Mouse (Mus musculus): ENCODE measurements around the gene Rcan2.

Rcan2 gene

DNA sequence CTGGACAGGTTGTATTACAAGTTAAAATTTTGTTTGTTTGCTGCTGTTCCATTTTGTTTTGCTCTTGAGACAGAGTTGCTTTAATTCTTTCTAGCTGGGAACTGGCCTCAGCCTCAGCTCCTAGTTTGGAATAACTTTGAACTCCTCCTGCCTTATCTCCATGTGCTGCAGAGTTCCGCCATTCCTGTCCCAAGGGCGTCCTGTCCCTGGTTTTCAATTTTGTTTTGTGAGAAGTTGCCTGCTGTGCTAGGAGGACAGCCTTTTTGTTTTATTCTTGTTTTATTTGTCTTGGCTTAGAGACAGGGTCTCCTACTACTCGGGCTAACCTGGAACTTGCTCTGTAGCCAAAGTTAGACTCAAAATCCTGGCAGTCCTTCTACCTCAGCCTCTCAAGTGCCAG, 26.1 kb downstream of the Rcan2 start:
- DNase-seq: no peak

DNA sequence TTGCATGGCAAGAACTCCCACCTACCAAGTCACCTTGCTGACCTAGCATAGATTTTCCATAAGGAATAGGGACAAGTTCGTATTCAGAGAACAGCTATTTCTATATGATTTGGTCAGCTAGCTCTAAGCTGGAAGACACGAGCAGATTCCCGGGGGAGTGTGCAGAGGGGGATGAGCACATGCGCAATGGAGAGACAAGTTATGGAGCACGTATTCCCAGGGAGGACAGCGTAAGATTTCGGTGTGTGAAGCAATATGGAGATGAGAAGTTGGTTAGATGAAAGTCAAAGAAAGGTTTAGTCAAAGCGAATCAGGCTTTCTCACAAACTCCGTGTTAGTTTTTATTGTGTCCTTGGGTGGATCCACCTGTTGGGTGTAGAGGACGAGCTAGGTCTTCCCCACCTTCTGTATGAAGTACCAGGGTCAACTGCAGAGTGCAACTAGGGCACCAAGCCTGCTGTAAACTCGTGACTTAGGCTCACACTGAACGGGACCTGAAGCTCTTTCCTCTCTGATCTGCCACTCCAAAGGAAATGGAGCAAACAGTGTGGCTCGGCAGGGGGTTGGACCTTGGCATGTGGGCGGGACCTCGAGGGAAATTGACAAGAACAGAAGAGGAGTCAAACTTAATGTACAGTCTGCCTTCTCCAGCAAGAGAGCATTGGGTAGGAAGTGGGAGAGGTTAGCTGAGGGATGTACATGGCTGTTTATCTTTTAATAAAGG, 31.4 kb downstream of the Rcan2 start:
- DNase-seq: peak; percentile 8 to 35

DNA sequence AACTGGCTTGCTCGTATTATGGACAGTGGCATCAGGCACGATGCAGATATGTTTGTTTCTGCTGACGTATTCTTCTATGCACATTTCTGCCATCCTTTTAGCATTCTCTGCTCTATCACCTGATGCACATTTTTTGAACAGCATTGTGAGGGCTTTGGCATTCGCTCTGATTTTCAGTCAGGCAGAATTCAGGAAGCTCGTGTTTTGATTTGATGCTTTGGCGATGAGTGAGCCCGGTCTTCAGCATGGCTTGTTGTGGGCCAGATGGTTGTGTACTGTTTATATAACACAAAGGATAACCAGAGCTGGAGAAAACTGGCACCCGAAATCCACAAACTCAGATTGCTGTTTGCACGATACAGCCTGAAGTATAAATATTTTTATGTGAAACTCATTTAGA, 39.1 kb downstream of the Rcan2 start:
- no peak for DNase-seq

DNA sequence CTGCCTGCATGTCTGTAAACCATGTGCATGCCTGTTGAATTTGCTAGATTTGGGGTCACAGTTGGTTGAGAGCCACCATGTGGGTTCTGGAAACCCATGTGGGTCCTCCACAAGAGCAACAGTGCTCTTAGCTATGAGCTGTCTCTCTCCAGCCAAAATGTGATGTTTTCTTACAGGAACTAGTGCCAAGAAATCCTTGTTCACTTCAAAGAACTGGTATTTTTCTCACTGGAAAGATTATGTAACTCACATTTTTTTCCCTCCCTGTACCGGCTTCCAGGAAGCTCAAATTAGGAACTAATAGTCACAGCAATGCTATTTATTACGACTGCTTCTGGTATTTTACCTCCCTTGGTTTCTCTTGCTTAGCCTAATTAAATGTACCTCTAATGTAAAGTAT, 45.6 kb downstream of the Rcan2 start:
- peak in 1 of 2 experiments; percentile 26 for DNase-seq

DNA sequence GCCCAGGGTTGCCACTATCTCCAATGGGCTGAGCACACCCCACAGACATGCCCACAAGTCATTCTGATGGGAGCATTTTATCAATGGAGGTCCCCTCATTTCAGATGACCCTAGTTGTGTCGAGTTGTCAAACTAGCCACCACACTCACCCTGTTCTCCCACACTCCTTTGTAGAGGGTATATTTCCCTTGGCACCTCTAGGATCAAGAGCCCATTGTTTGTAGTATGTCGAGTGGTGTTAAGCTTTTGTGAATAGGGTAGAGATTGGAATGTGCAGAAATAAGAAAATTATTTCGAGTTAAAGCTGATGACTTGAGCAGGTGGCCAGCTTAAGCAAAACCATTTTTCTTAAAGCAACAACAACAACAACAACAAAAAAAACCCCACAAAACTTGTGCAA, 47.8 kb downstream of the Rcan2 start:
- DNase-seq: no peak

DNA sequence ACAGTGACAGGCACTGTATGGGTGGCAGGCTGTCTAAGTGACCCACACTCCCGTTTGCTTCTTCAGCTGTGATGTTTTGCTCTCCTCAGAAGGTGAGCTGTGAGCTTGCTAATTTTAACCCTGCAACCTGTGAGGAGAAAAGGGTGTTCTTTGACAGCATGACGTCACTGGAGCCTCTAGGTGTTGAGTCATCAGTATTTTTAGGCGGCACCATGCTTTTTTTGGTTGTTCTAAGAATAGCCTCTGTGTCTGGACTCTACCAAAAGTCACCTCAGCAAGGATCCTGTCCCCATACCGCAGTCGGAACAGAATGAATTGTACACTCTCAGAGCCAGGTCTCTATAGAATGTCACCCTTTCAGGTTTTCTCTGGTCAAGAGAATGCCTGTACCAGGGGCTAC, 54.0 kb downstream of the Rcan2 start:
- DNase-seq: no peak

DNA sequence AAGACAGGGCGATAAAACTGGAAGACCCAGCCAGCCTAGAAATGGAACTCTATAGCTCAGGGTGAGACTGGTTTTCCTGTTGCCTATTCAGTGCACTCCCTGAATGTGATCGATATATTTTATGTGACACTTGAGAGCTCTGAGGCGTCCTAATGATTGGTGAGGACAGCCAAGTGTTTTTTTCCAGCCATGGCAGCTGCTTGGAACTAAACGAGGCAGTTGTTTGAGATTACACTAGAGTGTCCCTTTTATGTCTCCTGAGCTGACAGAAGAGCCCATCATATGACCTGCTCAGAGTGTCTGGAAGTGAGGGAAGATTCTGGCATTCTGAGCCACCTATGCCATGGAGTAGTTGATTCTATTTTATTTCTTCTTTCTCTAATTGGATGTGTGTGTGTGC, 54.9 kb downstream of the Rcan2 start:
- no peak for DNase-seq

DNA sequence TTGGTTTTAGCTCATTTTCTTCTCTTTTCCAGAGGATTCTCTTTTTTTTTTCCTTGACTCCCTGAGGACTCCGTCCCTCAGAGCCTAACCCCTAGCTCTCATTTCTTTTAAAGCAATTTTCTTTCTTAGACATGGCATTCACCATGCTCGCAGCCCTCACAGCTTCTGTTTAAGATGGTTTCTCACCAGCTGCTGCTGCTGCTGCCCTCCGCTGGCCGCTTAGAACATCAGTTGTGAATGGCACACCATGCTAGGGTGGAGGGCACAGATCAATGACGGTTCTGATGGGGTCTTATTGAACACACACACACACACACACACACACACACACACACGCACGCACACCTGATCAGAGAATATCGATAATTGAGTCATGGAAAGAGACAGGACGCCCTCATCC, 67.7 kb downstream of the Rcan2 start:
- DNase-seq: peak in 1 of 2 experiments; percentile 28

DNA sequence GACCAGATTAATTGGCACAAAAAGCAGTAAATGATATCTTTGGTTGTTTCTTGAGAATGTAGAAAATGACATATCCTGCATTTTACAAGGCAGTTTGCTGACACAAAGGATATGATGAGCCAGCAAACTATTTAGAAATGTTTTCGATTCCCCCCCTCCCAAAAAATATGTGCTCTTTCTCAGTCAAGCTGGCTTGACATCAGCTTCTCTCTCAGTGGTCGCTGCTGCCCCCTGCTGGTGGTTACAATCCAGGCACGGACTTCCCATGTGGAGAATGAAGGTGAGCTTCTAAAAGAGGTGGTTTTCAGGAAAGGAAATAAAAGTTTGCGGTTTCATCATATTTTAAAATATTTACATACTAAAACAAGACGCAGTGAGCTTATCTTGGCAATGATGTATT, 68.5 kb downstream of the Rcan2 start:
- peak; percentile 65 to 91 for DNase-seq

DNA sequence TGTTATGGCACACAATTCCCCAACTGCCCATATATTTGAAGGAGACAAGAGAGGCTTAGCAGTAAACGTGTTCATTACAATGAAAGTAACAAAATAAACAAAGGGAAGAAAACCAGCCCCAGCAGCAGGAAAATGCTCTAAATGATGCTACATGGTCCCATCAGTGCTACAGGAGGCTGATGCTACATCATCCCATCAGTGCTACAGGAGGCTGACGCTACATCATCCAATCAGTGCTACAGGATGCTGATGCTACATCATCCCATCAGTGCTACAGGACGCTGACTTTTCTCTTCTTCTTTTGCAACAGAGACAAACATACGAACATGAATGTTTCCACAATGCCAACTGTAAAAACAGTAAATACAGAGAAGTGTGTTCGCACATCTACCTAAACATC, 73.3 kb downstream of the Rcan2 start:
- DNase-seq: no peak

DNA sequence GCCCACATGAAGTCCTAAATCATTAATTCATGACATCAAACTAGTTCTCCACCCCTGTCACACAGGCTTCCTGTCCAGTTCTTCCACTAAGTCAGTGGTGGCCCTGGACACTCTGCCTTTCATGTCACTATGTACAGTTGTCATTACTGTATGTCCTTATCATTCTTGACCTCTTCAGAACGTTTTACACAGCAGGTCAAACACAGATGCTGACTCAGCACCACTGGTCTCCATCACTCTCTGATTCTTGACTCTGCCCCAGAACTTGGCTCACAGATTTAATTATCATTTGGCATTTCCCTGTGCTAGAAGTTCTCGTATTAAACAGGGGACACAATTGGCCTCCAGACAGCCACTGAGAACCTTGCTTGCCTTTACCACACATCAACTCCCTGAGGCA, 76.3 kb downstream of the Rcan2 start:
- no peak for DNase-seq

DNA sequence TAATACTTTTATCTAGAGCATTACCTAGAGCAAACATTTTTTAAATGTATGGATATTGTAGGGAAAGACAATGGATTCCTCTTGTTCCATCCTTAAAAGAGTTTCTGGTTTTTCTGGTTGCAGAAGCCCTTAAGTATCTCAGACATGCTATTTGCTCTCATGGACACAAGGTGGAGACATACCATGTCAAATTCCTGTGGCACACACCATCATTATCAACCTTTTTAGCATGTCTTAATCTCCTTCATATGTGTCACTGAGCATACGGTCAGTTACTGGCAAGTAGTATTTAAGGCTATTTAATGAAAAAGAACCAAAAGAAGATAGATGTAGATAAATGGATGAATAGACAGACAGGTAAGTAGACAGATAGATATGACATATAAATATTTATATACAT, 81.9 kb downstream of the Rcan2 start:
- DNase-seq: peak; percentile 20 to 26

DNA sequence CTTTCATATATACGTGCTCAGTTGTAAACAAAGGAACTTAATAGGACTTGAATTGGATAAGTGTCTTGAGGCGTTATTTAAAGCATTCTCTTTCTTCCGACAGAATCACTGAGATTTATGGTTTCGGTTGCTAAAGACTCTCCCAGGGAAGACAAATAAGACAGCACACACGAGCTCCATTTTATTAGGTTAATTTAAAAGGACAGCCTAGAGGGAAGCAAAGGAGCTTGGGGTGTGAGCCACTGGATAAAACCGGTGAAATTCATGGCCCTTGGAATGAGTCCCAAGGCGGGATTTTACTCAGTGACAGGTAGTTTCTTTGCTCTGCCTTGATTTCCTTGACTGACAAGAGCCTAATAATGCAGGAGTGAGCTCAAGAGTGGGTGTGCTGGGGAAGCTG, 85.1 kb downstream of the Rcan2 start:
- no peak for DNase-seq

DNA sequence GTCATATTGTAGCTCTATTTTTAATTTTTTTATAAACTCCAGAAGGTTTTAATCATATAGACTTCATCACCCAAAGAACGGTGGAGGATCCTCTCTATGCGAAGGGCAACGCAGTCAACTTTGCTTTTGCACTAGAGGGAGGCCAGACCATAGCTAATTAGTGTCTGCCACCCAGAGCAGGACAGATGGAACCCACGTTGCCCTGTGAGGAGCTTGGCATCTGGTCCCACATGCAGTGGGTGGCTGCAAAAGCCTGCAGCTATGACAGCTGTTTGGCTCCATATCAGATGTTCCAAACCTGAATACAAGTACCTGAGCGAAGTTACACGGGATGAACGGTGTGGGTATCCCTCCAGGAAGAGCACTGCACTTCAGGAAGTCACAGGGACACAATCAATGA, 86.8 kb downstream of the Rcan2 start:
- DNase-seq: no peak

DNA sequence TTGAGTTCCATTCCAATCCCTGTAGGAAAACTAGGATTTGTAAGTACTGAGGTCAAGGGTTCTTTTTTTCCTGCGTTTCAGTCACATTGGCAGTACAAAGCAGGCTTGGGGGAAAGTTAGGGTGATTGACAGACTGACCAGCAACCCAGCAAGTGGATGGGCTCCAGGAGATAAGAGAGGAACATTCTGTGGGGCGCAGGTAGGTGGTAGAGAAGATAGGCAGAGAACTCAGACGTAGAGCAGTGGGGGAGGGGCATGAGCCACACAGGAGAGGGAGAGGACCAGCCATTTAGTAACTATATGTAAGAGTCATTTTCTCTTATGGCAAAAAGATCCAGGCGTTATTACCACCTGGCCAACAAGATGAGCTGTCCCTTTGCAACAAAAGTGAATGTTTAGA, 96.2 kb downstream of the Rcan2 start:
- DNase-seq: no peak

DNA sequence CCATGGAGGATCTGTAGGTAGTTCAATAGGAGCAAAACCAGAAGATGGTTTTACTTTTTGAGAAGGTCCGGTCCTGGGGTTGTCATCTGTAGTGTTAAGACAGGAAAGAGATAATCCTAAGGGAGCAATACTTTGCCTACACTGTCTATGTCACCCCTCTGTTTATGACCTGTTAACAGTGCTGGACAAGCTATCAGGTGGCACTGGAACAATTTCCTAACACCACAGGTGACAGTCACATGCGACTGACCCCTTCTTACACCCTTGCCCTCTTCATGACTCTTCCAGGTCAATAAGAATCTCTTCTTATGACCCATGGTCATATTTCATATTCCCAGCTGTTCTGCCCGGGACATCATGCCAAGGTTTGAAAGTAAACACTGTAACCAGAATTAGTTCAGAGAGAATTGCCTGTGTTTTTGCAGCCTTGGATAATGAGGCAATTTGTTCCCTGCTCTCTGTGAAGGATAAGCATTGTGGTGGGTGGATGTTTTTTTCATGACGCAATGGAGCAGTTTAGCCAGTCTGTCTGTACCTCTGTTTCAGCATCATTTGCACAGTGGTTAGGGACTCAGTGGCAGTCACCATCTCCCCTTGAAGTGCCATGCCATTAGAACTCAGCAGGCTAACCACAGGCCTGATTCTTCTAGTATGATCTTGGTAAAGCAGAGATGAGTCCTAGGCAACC, 98.4 kb downstream of the Rcan2 start:
- DNase-seq: no peak

DNA sequence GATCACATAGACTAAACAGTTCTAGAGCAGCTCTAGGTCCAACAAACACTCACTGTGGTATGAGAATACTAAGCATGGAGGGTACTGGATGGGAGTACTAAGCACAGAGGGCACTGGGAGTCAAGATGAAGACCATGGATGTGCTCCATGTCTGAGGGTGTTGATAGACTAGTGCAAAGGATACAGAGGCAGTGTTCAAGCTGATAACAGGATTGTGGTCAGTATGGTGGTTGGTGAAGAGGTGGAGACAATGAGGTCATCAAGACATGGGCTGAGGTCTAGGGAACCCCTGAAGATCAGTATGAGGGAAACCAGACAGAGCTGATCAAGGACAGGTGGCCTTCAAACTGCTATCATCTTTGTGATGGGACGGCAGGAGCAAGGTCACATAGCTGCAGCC, 99.0 kb downstream of the Rcan2 start:
- no peak for DNase-seq

DNA sequence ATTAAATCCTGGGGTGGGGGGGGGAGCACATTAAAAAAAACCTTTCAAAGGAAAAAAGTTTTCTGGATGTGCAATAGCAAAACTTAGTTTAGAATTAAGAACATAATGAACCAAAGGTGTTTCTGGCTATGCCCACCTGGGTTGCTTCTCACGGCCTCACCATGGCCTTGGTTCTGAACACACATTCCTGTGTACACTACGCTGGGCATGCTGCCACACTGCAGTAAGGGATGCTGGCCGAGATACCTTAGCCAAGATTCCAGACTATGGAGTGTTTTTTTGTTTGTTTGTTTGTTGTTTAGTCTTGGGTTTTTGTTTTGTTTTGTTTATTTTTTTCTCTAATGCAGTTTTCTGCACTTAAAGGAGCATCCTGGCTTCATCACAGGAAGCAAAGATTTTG, 100.3 kb downstream of the Rcan2 start:
- DNase-seq: no peak

DNA sequence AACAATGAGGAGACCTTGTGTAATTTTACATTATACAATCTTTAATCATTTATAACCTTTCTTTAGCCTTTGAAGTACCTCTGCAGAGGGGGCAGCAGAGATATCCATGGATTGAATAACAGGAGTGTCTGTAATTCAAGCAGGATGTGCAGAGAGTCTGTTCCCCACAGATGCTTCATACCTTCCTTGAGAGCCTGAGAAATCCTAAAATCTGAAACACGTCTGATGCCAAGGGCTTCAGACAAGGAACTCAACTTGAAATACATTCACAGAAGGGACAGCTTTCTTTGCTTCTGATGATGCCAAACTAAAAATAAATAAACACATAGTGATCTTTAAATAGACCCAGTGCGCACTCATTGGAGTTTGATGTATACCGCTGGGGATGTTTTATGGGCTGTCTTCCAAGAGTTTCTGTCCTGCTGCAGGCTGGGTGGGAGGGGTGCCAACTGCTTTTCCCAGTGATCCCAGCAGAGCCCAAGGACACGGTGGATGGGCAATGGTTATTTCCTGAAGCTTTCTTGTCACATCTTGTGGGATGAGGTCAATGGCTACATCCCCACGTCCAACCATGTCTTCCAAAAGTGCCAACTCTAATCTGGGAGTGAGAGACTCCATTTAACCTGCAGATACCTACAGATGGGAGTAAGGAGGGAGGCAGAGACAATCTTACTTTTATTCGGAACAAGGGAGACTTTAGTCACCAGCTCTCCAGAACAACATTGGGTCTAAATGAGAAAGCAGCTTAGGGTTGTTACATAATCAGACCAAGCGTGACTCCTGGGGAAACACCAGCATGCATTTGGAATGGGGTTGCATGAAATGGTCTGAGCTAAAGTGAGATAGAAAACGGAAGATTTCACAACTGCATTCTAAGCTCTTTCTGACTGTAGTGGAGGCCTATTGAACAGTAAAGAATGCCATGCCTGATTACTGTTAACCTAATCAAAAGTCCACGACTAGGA, 102.9 kb downstream of the Rcan2 start:
- no peak for DNase-seq

DNA sequence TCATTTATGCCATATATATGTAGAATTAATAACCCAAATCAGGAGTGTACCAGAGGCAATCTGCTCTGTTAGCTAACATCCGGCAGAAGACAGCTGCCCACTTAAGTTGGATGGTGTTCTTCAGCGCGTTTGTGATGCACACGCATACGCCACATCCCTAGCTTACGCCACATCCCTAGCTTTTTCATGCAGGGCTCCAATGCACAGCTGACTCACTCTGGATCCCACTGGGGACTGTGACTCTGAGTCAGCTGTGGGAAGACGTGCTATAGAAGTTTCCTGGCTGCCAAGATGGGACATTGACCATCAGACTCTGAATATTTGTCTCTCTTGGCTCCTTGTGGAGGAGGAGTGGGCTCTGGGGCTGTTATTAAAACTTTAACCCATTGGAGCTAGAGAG, 103.7 kb downstream of the Rcan2 start:
- DNase-seq: no peak

DNA sequence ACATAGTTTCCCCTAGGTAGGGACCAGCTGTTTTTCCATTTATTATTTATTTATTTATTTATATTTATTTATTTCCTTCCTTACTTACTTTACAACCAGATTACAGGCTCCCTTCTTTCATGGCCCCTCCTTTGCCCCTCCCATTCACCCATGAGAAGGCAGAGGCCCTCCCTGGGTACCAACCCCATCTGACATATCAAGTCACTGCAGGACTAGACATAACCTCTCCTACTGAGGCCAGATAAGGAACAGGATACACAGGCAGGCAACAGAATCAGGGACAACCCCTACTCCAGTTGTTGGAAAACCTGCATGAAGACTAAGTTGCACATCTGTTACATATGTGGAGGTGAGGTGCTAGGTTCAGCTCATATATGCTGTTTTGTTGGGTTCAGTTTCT, 105.6 kb downstream of the Rcan2 start:
- no peak for DNase-seq

DNA sequence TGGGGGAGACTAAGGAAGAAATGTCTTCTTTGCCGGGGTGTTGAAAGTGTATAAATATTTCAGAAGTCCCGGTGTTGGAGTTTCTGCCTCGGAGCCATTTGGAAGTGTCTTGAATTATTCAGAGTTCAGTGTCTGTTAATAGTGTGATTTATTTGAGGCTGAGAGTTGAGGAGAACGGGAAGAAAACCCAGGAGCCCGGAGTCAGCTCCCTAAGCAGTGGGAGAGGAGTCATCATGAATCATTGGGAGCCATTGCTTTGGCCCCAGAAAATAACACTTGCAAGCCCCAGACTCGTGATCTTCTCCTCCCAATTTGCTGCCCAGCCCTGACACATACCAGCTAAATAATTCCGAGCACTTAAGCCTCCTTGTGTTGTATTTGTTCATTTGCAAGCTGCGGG, 115.0 kb downstream of the Rcan2 start:
- DNase-seq: no peak

DNA sequence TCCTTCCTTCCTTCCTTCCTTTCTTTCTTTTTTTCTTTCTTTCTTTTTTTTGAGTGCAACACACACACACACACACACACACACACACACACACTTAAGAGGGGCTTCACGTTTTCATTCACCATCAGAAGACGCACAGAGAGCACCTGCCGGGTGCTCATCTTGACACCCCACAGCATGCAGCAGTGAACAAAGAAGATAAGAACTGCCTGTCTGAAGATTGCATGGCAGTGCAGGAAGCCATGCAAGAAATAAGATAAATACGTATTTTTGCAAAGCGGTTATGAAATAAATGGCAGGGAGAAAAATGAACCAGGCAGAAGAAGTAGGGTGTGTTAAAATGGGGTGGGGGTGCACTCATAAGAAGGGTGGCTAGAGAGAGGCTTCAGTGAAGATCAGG, 116.0 kb downstream of the Rcan2 start:
- DNase-seq: no peak

DNA sequence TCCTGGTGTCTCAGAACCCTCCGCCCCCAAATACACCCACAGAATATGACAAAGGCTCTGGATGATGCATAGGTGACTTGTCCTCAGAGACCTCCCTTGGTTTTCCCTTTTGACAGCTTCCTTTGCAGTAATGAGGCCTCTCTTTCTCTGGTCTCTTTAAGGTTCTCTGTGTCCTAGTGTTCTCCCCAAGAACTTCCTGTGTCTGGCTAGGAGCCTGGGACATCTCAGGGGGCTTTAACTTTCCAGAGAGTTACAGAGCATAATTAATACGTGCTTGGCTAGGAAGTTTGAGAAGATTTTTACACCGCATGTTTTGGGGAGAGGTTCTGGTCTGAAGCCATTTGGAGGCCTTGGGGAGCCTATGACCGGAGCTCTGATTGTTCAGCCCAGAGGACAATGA, 128.7 kb downstream of the Rcan2 start:
- no peak for DNase-seq

All from kidney, postnatal 36 days (tissue).